Mouse (Mus musculus) gastrocnemius, adult 8-10 months (tissue): ENCODE results near the gene Sohlh2. TPM values are rescaled to one million over a fixed set of nuclear protein-coding genes. Genes with fewer than 3 reads are reported as not detected.

Experiments used
- DNase-seq, 2 experiments: peaks; one replicate each; pipeline ENCODE4 v3.0.0; 2022; ENCODE audit warnings: low spot score in 2 of 2
- microRNA-seq: library from miRNA; unstranded; fragments of <30 nt; microRNA quantifications from one replicate; pipeline ENCODE4 v1.2.0, GENCODE M21; 2022
- total RNA-seq, 4 experiments: library from RNA; stranded (reverse); gene quantifications; 2 replicates each; pipeline ENCODE4 v1.2.4; 2022

The Sohlh2 gene
- total RNA-seq, 4 experiments from 2014 or later: not detected

GRCm38 (mm10) chr3:55206413-55206812 lies 24.6 kb downstream of the Sohlh2 start:
- DNase-seq: no peak

GRCm38 (mm10) chr3:55207665-55208064 lies 25.8 kb downstream of the Sohlh2 start:
- no peak for DNase-seq

- DNase-seq: no peak
These were observed 30.4 kb downstream of the Sohlh2 start for GRCm38 (mm10) chr3:55212254-55212653.

- DNase-seq: no peak
These were observed 32.0 kb downstream of the Sohlh2 start for GRCm38 (mm10) chr3:55213785-55214184.

- no peak for DNase-seq
These were observed 32.6 kb downstream of the Sohlh2 start for GRCm38 (mm10) chr3:55214413-55214812.

- DNase-seq: no peak
These were observed 40.7 kb downstream of the Sohlh2 start for GRCm38 (mm10) chr3:55222502-55222901.

GRCm38 (mm10) chr3:55223862-55224261 lies 42.0 kb downstream of the Sohlh2 start:
- DNase-seq: no peak

GRCm38 (mm10) chr3:55226501-55227213 lies 44.8 kb downstream of the Sohlh2 start:
- peak; percentile 7 to 53 for DNase-seq

GRCm38 (mm10) chr3:55227214-55227581 lies 45.4 kb downstream of the Sohlh2 start:
- DNase-seq: no peak

- DNase-seq: peak; percentile 16 to 28
These were observed 60.0 kb downstream of the Sohlh2 start, which contains the start of gene Dclk1 for GRCm38 (mm10) chr3:55241730-55242421. Dclk1 (plus strand) TSS chr3:55242364.

- peak; percentile 66 to 75 for DNase-seq
These were observed 60.7 kb downstream of the Sohlh2 start for GRCm38 (mm10) chr3:55242422-55243055.

GRCm38 (mm10) chr3:55243056-55243471 lies 61.2 kb downstream of the Sohlh2 start:
- DNase-seq: no peak

GRCm38 (mm10) chr3:55244087-55244486 lies 62.3 kb downstream of the Sohlh2 start:
- no peak for DNase-seq

- no peak for DNase-seq
These were observed 64.9 kb downstream of the Sohlh2 start for GRCm38 (mm10) chr3:55246618-55247272.

GRCm38 (mm10) chr3:55248048-55248447 lies 66.2 kb downstream of the Sohlh2 start:
- no peak for DNase-seq

GRCm38 (mm10) chr3:55248508-55248907 lies 66.7 kb downstream of the Sohlh2 start:
- no peak for DNase-seq

GRCm38 (mm10) chr3:55250631-55251030 lies 68.8 kb downstream of the Sohlh2 start:
- DNase-seq: no peak

Small RNA genes lying within 50 kb of the gene (microRNA-seq; reads per million reads assigned to microRNA genes)
- gene Gm22029: not detected

Other genes starting within 250 kb of the Sohlh2 start
- not detected for gene Ccna1, start 126.5 kb upstream of the Sohlh2 start, total RNA-seq
- 10 to 100 TPM; 24.5 to 33.9 (median 30.1) TPM for gene Spg20, start 69.9 kb upstream of the Sohlh2 start, total RNA-seq
- not detected for gene Ccdc169, start 44.7 kb upstream of the Sohlh2 start, total RNA-seq
- gene Dclk1, start 60.3 kb downstream of the Sohlh2 start, total RNA-seq: 1 to 10 TPM; 2.0 to 3.1 (median 2.5) TPM